Mouse (Mus musculus) erythroblast, embryonic 14.5 days (primary cell): ENCODE data around the gene Rpa1.

Experiments used
- GATA1 ChIP-seq: IDR thresholded peaks from 2 replicates; pipeline ENCODE4 v1.6.1; 2012; ENCODE audit warnings: low read length, inconsistent platforms, mixed read lengths
- TAL1 ChIP-seq: IDR thresholded peaks from 3 replicates; pipeline ENCODE4 v1.6.1; 2012; ENCODE audit warnings: low read length, inconsistent platforms, mixed read lengths

GRCm38 (mm10) chr11:75325969-75326311, 22.2 kb downstream of the Rpa1 start:
- TF ChIP-seq TAL1, result no peak
- TF ChIP-seq GATA1, result no peak
